Comparison of ENCODE assay signal across 17 mouse cellular contexts in genomic region chr5:35541059-35541790, GRCm38 (mm10). TPM values are rescaled to one million over a fixed set of nuclear protein-coding genes. Genes with fewer than 3 reads are reported as not detected.
A peak's percentile ranks its signal among the peaks of the same experiment; 100 is the strongest.
DNase-seq lines count a peak whose midpoint lies in the region; ATAC-seq and TF ChIP-seq lines count a peak whose summit lies in the region.
"Had no signal": no experiment of that assay in that cellular context is flagged by ENCODE, and none has a peak within 500 bp of the region (broad histone marks: within the 10 kb centered on the region; RNA-seq: fewer than 3 reads in every experiment).

No protein-coding gene starts in this region.

- H3K4me3 ChIP-seq in lung, embryonic 16.5 days (ENCODE audit: low read length) = no peak overlapping the region
- H3K4me3 ChIP-seq in lung, adult 2 months (replicated peaks; ENCODE audit: extremely low read depth, low read depth, low read length) = no peak overlapping the region
- H3K4me3 ChIP-seq in intestine, embryonic 15.5 days (replicated peaks) = no peak overlapping the region
- H3K4me3 ChIP-seq in stomach, embryonic 16.5 days (replicated peaks; ENCODE audit: low read length) = no peak overlapping the region
- H3K4me3 ChIP-seq: heart, embryonic 15.5 days; hindbrain, embryonic 15.5 days; midbrain, embryonic 10.5 days had no signal

- no peak overlapping the region for H3K9ac ChIP-seq in lung, embryonic 16.5 days (ENCODE audit: low read length)
- no peak overlapping the region for H3K9ac ChIP-seq in intestine, embryonic 15.5 days
- no peak overlapping the region for H3K9ac ChIP-seq in stomach, embryonic 16.5 days (ENCODE audit: low read length)
- H3K9ac ChIP-seq: heart, embryonic 15.5 days; hindbrain, embryonic 15.5 days had no signal

- no peak overlapping the region for H3K4me2 ChIP-seq in lung, embryonic 16.5 days (ENCODE audit: low read depth, low read length)
- H3K4me2 ChIP-seq in intestine, embryonic 15.5 days (replicated peaks) = no peak overlapping the region
- H3K4me2 ChIP-seq in stomach, embryonic 16.5 days (ENCODE audit: low read depth, low read length) = no peak overlapping the region
- H3K4me2 ChIP-seq: heart, embryonic 15.5 days; hindbrain, embryonic 15.5 days had no signal

- no peaks in the 10 kb centered on the region for H3K27me3 ChIP-seq in lung, embryonic 16.5 days (ENCODE audit: control insufficient read depth, insufficient read depth, low read depth, low read length)
- no peaks in the 10 kb centered on the region for H3K27me3 ChIP-seq in intestine, embryonic 15.5 days (replicated peaks)
- H3K27me3 ChIP-seq in stomach, embryonic 16.5 days (ENCODE audit: control insufficient read depth, insufficient read depth, low read length) = no peaks in the 10 kb centered on the region
- H3K27me3 ChIP-seq: heart, embryonic 15.5 days; hindbrain, embryonic 15.5 days had no signal

- no peaks in the 10 kb centered on the region for H3K36me3 ChIP-seq in lung, embryonic 16.5 days (ENCODE audit: control insufficient read depth, insufficient read depth, low read length)
- H3K36me3 ChIP-seq in intestine, embryonic 15.5 days = no peaks in the 10 kb centered on the region
- no peaks in the 10 kb centered on the region for H3K36me3 ChIP-seq in stomach, embryonic 16.5 days (ENCODE audit: control insufficient read depth, insufficient read depth, low read length)
- H3K36me3 ChIP-seq: heart, embryonic 15.5 days; hindbrain, embryonic 15.5 days; midbrain, embryonic 10.5 days had no signal

- no peak for TF ChIP-seq POLR2A in lung, adult 2 months (IDR thresholded peaks at IDR 0.05; ENCODE audit: borderline replicate concordance, extremely low read depth, low read depth, low read length)

- TF ChIP-seq CTCF in lung, adult 2 months (IDR thresholded peaks at IDR 0.05; ENCODE audit: insufficient read depth, low read length) = no peak

- peak overlapping the region; percentile 51 for H3K27ac ChIP-seq in lung, embryonic 16.5 days (ENCODE audit: low read length)
- peak overlapping the region; percentile 74 for H3K27ac ChIP-seq in intestine, embryonic 15.5 days
- H3K27ac ChIP-seq in stomach, embryonic 16.5 days (ENCODE audit: low read length) = peak overlapping the region; percentile 38; the same call in 1 of the 2 replicates
- H3K27ac ChIP-seq: heart, embryonic 15.5 days; hindbrain, embryonic 15.5 days; kidney, postnatal 0 days; midbrain, embryonic 10.5 days had no signal

- DNase-seq in embryo, embryonic 10 days (ENCODE audit: low spot score) = peak; percentile 41
- DNase-seq in embryo, embryonic 9.5 days (ENCODE audit: extremely low spot score) = no peak
- no peak for DNase-seq in lung, adult 2 months
- no peak for DNase-seq in heart, adult 8-10 months (ENCODE audit: low spot score)
- DNase-seq: adrenal gland, adult 2 months; cerebellum, adult 2 months; lung, adult 18-20 months; thymus, postnatal 4 days had no signal

- H3K9me3 ChIP-seq in lung, embryonic 16.5 days (ENCODE audit: control insufficient read depth, low read length) = no peaks in the 10 kb centered on the region
- H3K9me3 ChIP-seq in intestine, embryonic 15.5 days = no peaks in the 10 kb centered on the region
- H3K9me3 ChIP-seq in stomach, embryonic 16.5 days (replicated peaks; ENCODE audit: control insufficient read depth, low read length) = no peaks in the 10 kb centered on the region
- H3K9me3 ChIP-seq: heart, embryonic 15.5 days; hindbrain, embryonic 15.5 days; midbrain, embryonic 10.5 days had no signal

- 57% methylated on average over 4 of the region's 4 CpGs for WGBS in lung, embryonic 16.5 days
- 64% methylated on average over 4 of the region's 4 CpGs for WGBS in lung, adult 2 months
- 58% methylated on average over 4 of the region's 4 CpGs for WGBS in intestine, embryonic 15.5 days
- WGBS in stomach, embryonic 16.5 days = 62% methylated on average over 4 of the region's 4 CpGs

- H3K4me1 ChIP-seq in lung, embryonic 16.5 days (replicated peaks; ENCODE audit: control insufficient read depth, insufficient read depth, low read length) = 0 out of 2 replicates have a peak, but pooled peaks cover 6% of the 10 kb centered on the region
- no peaks in the 10 kb centered on the region for H3K4me1 ChIP-seq in lung, adult 2 months (ENCODE audit: control insufficient read depth, insufficient read depth, low read length)
- peaks cover 6% of the 10 kb centered on the region for H3K4me1 ChIP-seq in intestine, embryonic 15.5 days (replicated peaks)
- 0 out of 2 replicates have a peak, but pooled peaks cover 6% of the 10 kb centered on the region for H3K4me1 ChIP-seq in stomach, embryonic 16.5 days (ENCODE audit: control insufficient read depth, insufficient read depth, low read length)
- H3K4me1 ChIP-seq: heart, embryonic 15.5 days; hindbrain, embryonic 15.5 days; midbrain, embryonic 10.5 days had no signal

- ATAC-seq in lung, embryonic 16.5 days (ENCODE audit: low read depth) = peak; percentile 39; the same call in 1 of the 2 replicates
- ATAC-seq in intestine, embryonic 15.5 days = no peak
- no peak for ATAC-seq in stomach, embryonic 16.5 days (ENCODE audit: insufficient read depth, low FRiP score)
- ATAC-seq in CD4-positive, CD25-positive, alpha-beta regulatory T cell, adult 4 months = no peak
- ATAC-seq: forebrain, embryonic 16.5 days had no signal

RNA-seq across cellular contexts. Expression of gene Cpz, which starts 15.7 kb away (rescaled TPM):
- polyA plus RNA-seq in lung, embryonic 16.5 days (2015; fragmentation: Nextera tagmentation; extraction: Ambion mirVana) = 8.1 and 9.0 TPM in 2 replicates
- 6.0 and 9.2 TPM in 2 replicates for polyA plus RNA-seq in lung, adult 2 months (2012; rRNA removed)
- 13.5 and 13.9 TPM in 2 replicates for polyA plus RNA-seq in intestine, embryonic 15.5 days (2015; fragmentation: Nextera tagmentation; extraction: Ambion mirVana)
- 11.1 and 12.9 TPM in 2 replicates for polyA plus RNA-seq in stomach, embryonic 16.5 days (2015; fragmentation: Nextera tagmentation; extraction: Ambion mirVana)
- polyA plus RNA-seq in CD4-positive, CD25-positive, alpha-beta regulatory T cell, adult 4 months (2017; shearing (Covaris generic)) = under 1 TPM in 1 of 2 experiments, not detected in 1; 0.13 TPM
- under 1 TPM in 3 of 4 experiments, not detected in 1; 0.25 to 0.59 (median 0.41) TPM for total RNA-seq in heart, adult 8-10 months (2022)

RNA-seq across cellular contexts. Expression of gene Trmt44, which starts 33.6 kb away (rescaled TPM):
- 9.1 and 10.6 TPM in 2 replicates for polyA plus RNA-seq in lung, embryonic 16.5 days (2015; fragmentation: Nextera tagmentation; extraction: Ambion mirVana)
- polyA plus RNA-seq in lung, adult 2 months (2012; rRNA removed) = 4.2 and 4.5 TPM in 2 replicates
- polyA plus RNA-seq in intestine, embryonic 15.5 days (2015; fragmentation: Nextera tagmentation; extraction: Ambion mirVana) = 8.1 and 8.5 TPM in 2 replicates
- polyA plus RNA-seq in stomach, embryonic 16.5 days (2015; fragmentation: Nextera tagmentation; extraction: Ambion mirVana) = 7.0 and 7.6 TPM in 2 replicates
- 1 to 10 TPM; 2.5 to 2.9 TPM for polyA plus RNA-seq in CD4-positive, CD25-positive, alpha-beta regulatory T cell, adult 4 months (2017; shearing (Covaris generic))
- 1 to 10 TPM; 1.7 to 2.1 (median 2.0) TPM for total RNA-seq in heart, adult 8-10 months (2022)

RNA-seq across cellular contexts. Expression of gene Acox3, which starts 41.6 kb away (rescaled TPM):
- 13.9 and 14.3 TPM in 2 replicates for polyA plus RNA-seq in lung, embryonic 16.5 days (2015; fragmentation: Nextera tagmentation; extraction: Ambion mirVana)
- polyA plus RNA-seq in lung, adult 2 months (2012; rRNA removed) = 42.8 and 53.8 TPM in 2 replicates
- 13.2 and 13.8 TPM in 2 replicates for polyA plus RNA-seq in intestine, embryonic 15.5 days (2015; fragmentation: Nextera tagmentation; extraction: Ambion mirVana)
- 15.1 and 15.9 TPM in 2 replicates for polyA plus RNA-seq in stomach, embryonic 16.5 days (2015; fragmentation: Nextera tagmentation; extraction: Ambion mirVana)
- 10 to 100 TPM; 19.1 to 42.0 TPM for polyA plus RNA-seq in CD4-positive, CD25-positive, alpha-beta regulatory T cell, adult 4 months (2017; shearing (Covaris generic))
- total RNA-seq in heart, adult 8-10 months (2022) = 10 to 100 TPM; 21.9 to 32.0 (median 26.4) TPM
